10 mouse cellular contexts compared by ENCODE assay signal in genomic region chr5:149373224-149373623, GRCm38 (mm10). TPM values are rescaled to one million over a fixed set of nuclear protein-coding genes. Genes with fewer than 3 reads are reported as not detected.
DNase-seq lines count a peak whose midpoint lies in the region; ATAC-seq and TF ChIP-seq lines count a peak whose summit lies in the region.
"Had no signal": no experiment of that assay in that cellular context is flagged by ENCODE, and none has a peak within 500 bp of the region (broad histone marks: within the 10 kb centered on the region; RNA-seq: fewer than 3 reads in every experiment).

No protein-coding gene starts in this region.

- H3K36me3 ChIP-seq in forebrain, embryonic 10.5 days (replicated peaks): no peaks in the 10 kb centered on the region
- H3K36me3 ChIP-seq in forebrain, postnatal 0 days (ENCODE audit: insufficient read depth): no peaks in the 10 kb centered on the region
- H3K36me3 ChIP-seq in limb, embryonic 13.5 days: no peaks in the 10 kb centered on the region
- no peaks in the 10 kb centered on the region for H3K36me3 ChIP-seq in limb, embryonic 10.5 days
- H3K36me3 ChIP-seq in hindbrain, embryonic 13.5 days: no peaks in the 10 kb centered on the region
- H3K36me3 ChIP-seq: midbrain, embryonic 12.5 days had no signal

- TF ChIP-seq CTCF in forebrain, postnatal 0 days (IDR thresholded peaks at IDR 0.05; ENCODE audit: low read depth): no peak

- H3K27ac ChIP-seq in forebrain, embryonic 10.5 days: peak overlapping the region; percentile 44; the same call in 1 of the 2 replicates
- no peak overlapping the region for H3K27ac ChIP-seq in forebrain, postnatal 0 days (ENCODE audit: low read depth, low read length)
- H3K27ac ChIP-seq in limb, embryonic 13.5 days: no peak overlapping the region
- no peak overlapping the region; the same call in 1 of the 2 replicates for H3K27ac ChIP-seq in limb, embryonic 10.5 days
- H3K27ac ChIP-seq in hindbrain, embryonic 13.5 days: no peak overlapping the region
- H3K27ac ChIP-seq: midbrain, embryonic 12.5 days had no signal

- no peak overlapping the region for H3K4me3 ChIP-seq in forebrain, embryonic 10.5 days
- no peak overlapping the region for H3K4me3 ChIP-seq in forebrain, postnatal 0 days (ENCODE audit: low read depth, low read length)
- no peak overlapping the region for H3K4me3 ChIP-seq in limb, embryonic 13.5 days
- H3K4me3 ChIP-seq in limb, embryonic 10.5 days: no peak overlapping the region
- no peak overlapping the region for H3K4me3 ChIP-seq in hindbrain, embryonic 13.5 days
- H3K4me3 ChIP-seq: midbrain, embryonic 12.5 days had no signal

- intact Hi-C loops in gastrocnemius, postnatal 36 days (cut with DNase I): loop anchor here (10.0 kb wide), 1 partner anchor 558 kb away; no protein-coding TSS in a partner anchor

- DNase-seq in forebrain, embryonic 10.5 days (ENCODE audit: extremely low spot score, low spot score): no peak
- DNase-seq in forebrain, postnatal 0 days: no peak
- no peak for DNase-seq in limb, embryonic 10.5 days (ENCODE audit: low spot score)
- DNase-seq in B cell, adult 2 months: peak; percentile 14 to 15
- DNase-seq in gastrocnemius, postnatal 36 days: no peak
- DNase-seq in frontal cortex, postnatal 25 days (ENCODE audit: low spot score in 2 of 2): no peak
- DNase-seq: gastrocnemius, postnatal 10 days had no signal

- H3K9ac ChIP-seq in forebrain, postnatal 0 days: no peak overlapping the region
- no peak overlapping the region for H3K9ac ChIP-seq in limb, embryonic 13.5 days
- no peak overlapping the region for H3K9ac ChIP-seq in hindbrain, embryonic 13.5 days
- H3K9ac ChIP-seq: midbrain, embryonic 12.5 days had no signal

- no peaks in the 10 kb centered on the region for H3K9me3 ChIP-seq in forebrain, embryonic 10.5 days
- H3K9me3 ChIP-seq in forebrain, postnatal 0 days (ENCODE audit: low read length): no peaks in the 10 kb centered on the region
- no peaks in the 10 kb centered on the region for H3K9me3 ChIP-seq in limb, embryonic 13.5 days
- H3K9me3 ChIP-seq in limb, embryonic 10.5 days (replicated peaks): no peaks in the 10 kb centered on the region
- no peaks in the 10 kb centered on the region for H3K9me3 ChIP-seq in hindbrain, embryonic 13.5 days
- H3K9me3 ChIP-seq: midbrain, embryonic 12.5 days had no signal

- ATAC-seq in forebrain, postnatal 0 days: no peak
- ATAC-seq in limb, embryonic 13.5 days (ENCODE audit: low FRiP score, low read depth): no peak
- 0 out of 2 replicates have a peak, but pooled peaks have one; percentile 12 for ATAC-seq in hindbrain, embryonic 13.5 days (ENCODE audit: low FRiP score)

- 0 out of 2 replicates have a peak, but pooled peaks cover 7% of the 10 kb centered on the region for H3K27me3 ChIP-seq in forebrain, embryonic 10.5 days (ENCODE audit: poor library complexity, severe bottlenecking)
- no peaks in the 10 kb centered on the region for H3K27me3 ChIP-seq in forebrain, postnatal 0 days (ENCODE audit: insufficient read depth, low read length)
- H3K27me3 ChIP-seq in limb, embryonic 13.5 days: no peaks in the 10 kb centered on the region
- no peaks in the 10 kb centered on the region for H3K27me3 ChIP-seq in limb, embryonic 10.5 days (ENCODE audit: low read depth, poor library complexity, severe bottlenecking)
- H3K27me3 ChIP-seq in hindbrain, embryonic 13.5 days: no peaks in the 10 kb centered on the region

- H3K4me2 ChIP-seq in forebrain, postnatal 0 days (ENCODE audit: low read depth): no peak overlapping the region
- peak overlapping the region; percentile 11; the same call in 1 of the 2 replicates for H3K4me2 ChIP-seq in limb, embryonic 13.5 days (replicated peaks)
- H3K4me2 ChIP-seq in hindbrain, embryonic 13.5 days: no peak overlapping the region
- H3K4me2 ChIP-seq: midbrain, embryonic 12.5 days had no signal

- H3K4me1 ChIP-seq in forebrain, embryonic 10.5 days: peaks cover 58% of the 10 kb centered on the region
- H3K4me1 ChIP-seq in forebrain, postnatal 0 days (ENCODE audit: insufficient read depth): 0 out of 2 replicates have a peak, but pooled peaks cover 6% of the 10 kb centered on the region
- peaks cover 44% of the 10 kb centered on the region for H3K4me1 ChIP-seq in limb, embryonic 13.5 days
- H3K4me1 ChIP-seq in limb, embryonic 10.5 days: peaks cover 60% of the 10 kb centered on the region
- peaks cover 46% of the 10 kb centered on the region for H3K4me1 ChIP-seq in hindbrain, embryonic 13.5 days (replicated peaks)

- WGBS in forebrain, embryonic 10.5 days: 65% methylated on average over 9 of the region's 9 CpGs
- 41% methylated on average over 9 of the region's 9 CpGs for WGBS in forebrain, postnatal 0 days
- 25% methylated on average over 9 of the region's 9 CpGs for WGBS in limb, embryonic 13.5 days
- WGBS in limb, embryonic 10.5 days: 31% methylated on average over 9 of the region's 9 CpGs
- WGBS in hindbrain, embryonic 13.5 days: 34% methylated on average over 9 of the region's 9 CpGs

RNA-seq across cellular contexts. Expression of gene Medag, which starts 38.3 kb away (rescaled TPM):
- 0.47 and 0.60 TPM in 2 replicates for polyA plus RNA-seq in forebrain, embryonic 10.5 days (2016; fragmentation: Nextera tagmentation; extraction: Ambion mirVana)
- total RNA-seq in forebrain, postnatal 0 days (2014; rRNA removed): 1.7 and 2.1 TPM in 2 replicates
- polyA plus RNA-seq in forebrain, postnatal 0 days (2015; fragmentation: Nextera tagmentation; extraction: Ambion mirVana): 1.1 and 1.8 TPM in 2 replicates
- polyA plus RNA-seq in limb, embryonic 13.5 days (2015; fragmentation: Nextera tagmentation; extraction: Ambion mirVana): 1.5 and 1.8 TPM in 2 replicates
- polyA plus RNA-seq in limb, embryonic 10.5 days (2016; fragmentation: Nextera tagmentation; extraction: Ambion mirVana): 0.26 and 0.33 TPM in 2 replicates
- polyA plus RNA-seq in hindbrain, embryonic 13.5 days (2015; fragmentation: Nextera tagmentation; extraction: Ambion mirVana): 2.1 and 2.5 TPM in 2 replicates
- 10 to 100 TPM; 14.9 to 15.1 TPM for total RNA-seq in gastrocnemius, postnatal 36 days (2021)

Comparison
In these comparisons a context has a peak if more than half of its experiments do, and no peak if none do; other contexts are left out.
1. DNase-seq: peak in B cell, adult 2 months (2 of 2); none in forebrain, embryonic 10.5 days (single experiment), forebrain, postnatal 0 days (single experiment), limb, embryonic 10.5 days (single experiment), gastrocnemius, postnatal 36 days (0 of 2) and frontal cortex, postnatal 25 days (0 of 2).